Mouse (Mus musculus): ENCODE data around the gene Art3. TPM values are rescaled to one million over a fixed set of nuclear protein-coding genes. Genes with fewer than 3 reads are reported as not detected.

Gene Art3
- total RNA-seq, 2 experiments from 2014 or later = 314 to 411 TPM

GRCm38 (mm10) chr5:92404400-92404678 is 72.7 kb downstream of the Art3 start:
- intact Hi-C loops (cut with DNase I; ENCODE audit: low total_unique reads) = no loop called here
- DNase-seq = no peak

- no peak for DNase-seq
- intact Hi-C loops (cut with DNase I; ENCODE audit: low total_unique reads) = no loop called here
Measured at GRCm38 (mm10) chr5:92409361-92410155, 77.9 kb downstream of the Art3 start.

GRCm38 (mm10) chr5:92410486-92410885 is 78.9 kb downstream of the Art3 start:
- intact Hi-C loops (cut with DNase I; ENCODE audit: low total_unique reads) = no loop called here
- no peak for DNase-seq

- intact Hi-C loops (cut with DNase I; ENCODE audit: low total_unique reads) = no loop called here
- DNase-seq = no peak
Measured at GRCm38 (mm10) chr5:92411461-92412140, 80.0 kb downstream of the Art3 start.

- intact Hi-C loops (cut with DNase I; ENCODE audit: low total_unique reads) = no loop called here
- no peak for DNase-seq
Measured at GRCm38 (mm10) chr5:92413271-92413981, 81.8 kb downstream of the Art3 start.

- intact Hi-C loops (cut with DNase I; ENCODE audit: low total_unique reads) = no loop called here
- DNase-seq = no peak
Measured at GRCm38 (mm10) chr5:92413982-92414375, 82.4 kb downstream of the Art3 start.

- no peak for DNase-seq
- intact Hi-C loops (cut with DNase I; ENCODE audit: low total_unique reads) = no loop called here
Measured at GRCm38 (mm10) chr5:92424126-92424525, 92.5 kb downstream of the Art3 start.

GRCm38 (mm10) chr5:92430723-92431122 is 99.1 kb downstream of the Art3 start:
- DNase-seq = no peak

GRCm38 (mm10) chr5:92431611-92432010 is 100.0 kb downstream of the Art3 start:
- DNase-seq = no peak
- intact Hi-C loops (cut with DNase I; ENCODE audit: low total_unique reads) = no loop called here

More at GRCm38 (mm10) chr5:92430723-92431122, 99.1 kb downstream of the Art3 start:
- intact Hi-C loops (cut with DNase I; ENCODE audit: low total_unique reads) = no loop called here

GRCm38 (mm10) chr5:92434070-92434469 is 102.4 kb downstream of the Art3 start:
- intact Hi-C loops (cut with DNase I; ENCODE audit: low total_unique reads) = no loop called here

GRCm38 (mm10) chr5:92434571-92434985 is 103.0 kb downstream of the Art3 start:
- no peak for DNase-seq

More at GRCm38 (mm10) chr5:92434070-92434469, 102.4 kb downstream of the Art3 start:
- DNase-seq = no peak

GRCm38 (mm10) chr5:92435025-92435584 is 103.5 kb downstream of the Art3 start, which contains the start of gene Nup54:
Gene Nup54, minus strand, starts transcription at chr5:92435219.
- intact Hi-C loops (cut with DNase I; ENCODE audit: low total_unique reads) = no loop called here
- DNase-seq = peak; percentile 94

More at GRCm38 (mm10) chr5:92434571-92434985, 103.0 kb downstream of the Art3 start:
- intact Hi-C loops (cut with DNase I; ENCODE audit: low total_unique reads) = no loop called here

- no peak for DNase-seq
- intact Hi-C loops (cut with DNase I; ENCODE audit: low total_unique reads) = no loop called here
Measured at GRCm38 (mm10) chr5:92438540-92438939, 106.9 kb downstream of the Art3 start.

GRCm38 (mm10) chr5:92441494-92441893 is 109.9 kb downstream of the Art3 start:
- intact Hi-C loops (cut with DNase I; ENCODE audit: low total_unique reads) = no loop called here
- peak; percentile 47 for DNase-seq

GRCm38 (mm10) chr5:92442914-92443313 is 111.3 kb downstream of the Art3 start:
- intact Hi-C loops (cut with DNase I; ENCODE audit: low total_unique reads) = no loop called here
- DNase-seq = no peak

GRCm38 (mm10) chr5:92445016-92445415 is 113.4 kb downstream of the Art3 start:
- DNase-seq = no peak
- intact Hi-C loops (cut with DNase I; ENCODE audit: low total_unique reads) = no loop called here

- DNase-seq = no peak
- intact Hi-C loops (cut with DNase I; ENCODE audit: low total_unique reads) = no loop called here
Measured at GRCm38 (mm10) chr5:92446736-92447135, 115.1 kb downstream of the Art3 start.

GRCm38 (mm10) chr5:92452876-92453275 is 121.2 kb downstream of the Art3 start:
- no peak for DNase-seq
- intact Hi-C loops (cut with DNase I; ENCODE audit: low total_unique reads) = no loop called here

- intact Hi-C loops (cut with DNase I; ENCODE audit: low total_unique reads) = no loop called here
- DNase-seq = no peak
Measured at GRCm38 (mm10) chr5:92457410-92457809, 125.8 kb downstream of the Art3 start.

- no peak for DNase-seq
- intact Hi-C loops (cut with DNase I; ENCODE audit: low total_unique reads) = no loop called here
Measured at GRCm38 (mm10) chr5:92458726-92459125, 127.1 kb downstream of the Art3 start.

All from gastrocnemius, postnatal 14 days (tissue).